Mouse (Mus musculus): ENCODE data around the gene Ccdc34. TPM values are rescaled to one million over a fixed set of nuclear protein-coding genes. Genes with fewer than 3 reads are reported as not detected.
A peak's percentile ranks its signal among the peaks of the same experiment; 100 is the strongest.

Ccdc34 gene
- total RNA-seq, 2 experiments from 2014 or later, result 24.3 to 25.5 TPM

DNA sequence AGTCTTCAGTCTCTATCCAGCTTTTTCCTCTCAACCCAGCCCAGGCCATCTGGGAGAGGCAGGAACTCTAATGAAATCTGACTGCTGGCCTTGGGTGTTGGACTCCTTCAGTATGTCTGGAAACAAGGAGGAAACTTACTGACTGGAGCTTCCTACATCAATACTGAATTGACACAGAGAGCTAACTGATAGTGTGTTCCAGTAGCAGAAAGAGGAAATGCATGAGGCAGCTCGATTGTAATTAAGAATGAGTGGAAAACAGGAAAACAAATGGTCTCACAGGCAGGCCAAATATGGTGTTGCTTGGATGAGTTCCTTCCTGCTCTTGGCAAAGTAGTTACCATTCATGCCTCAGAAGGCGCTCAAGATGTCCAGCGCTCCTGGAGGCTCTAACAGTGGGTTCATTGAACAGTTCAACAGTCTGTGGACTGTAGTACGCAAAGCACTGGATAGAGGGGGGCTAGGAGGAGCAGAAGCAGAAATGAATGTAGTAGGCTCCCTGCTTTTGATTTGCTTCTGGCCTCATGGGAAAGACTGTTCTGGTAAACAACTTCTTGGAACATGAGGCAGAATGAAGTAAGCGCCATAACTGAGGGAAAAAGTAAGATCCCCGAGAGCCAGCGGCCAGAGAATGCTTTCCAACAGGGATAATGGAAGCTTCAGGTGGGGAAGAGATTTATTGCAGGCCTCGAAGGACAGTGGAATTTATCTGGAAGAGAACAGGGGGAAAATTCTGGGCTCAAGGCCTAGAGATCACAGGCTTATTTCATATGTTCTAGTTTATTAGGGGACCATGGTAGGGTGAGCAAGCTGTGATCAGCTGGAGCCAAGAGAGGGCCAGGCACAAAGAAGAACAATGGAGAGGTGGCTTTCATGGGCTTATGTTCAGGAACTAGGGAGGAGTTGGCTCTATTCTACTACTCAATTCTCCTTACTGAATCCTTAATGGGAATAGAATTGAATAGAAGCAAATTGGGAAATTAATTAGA lies 193.2 kb downstream of the Ccdc34 start:
- DNase-seq (ENCODE audit: low spot score in 2 of 2), result peak; percentile 39 to 60

DNA sequence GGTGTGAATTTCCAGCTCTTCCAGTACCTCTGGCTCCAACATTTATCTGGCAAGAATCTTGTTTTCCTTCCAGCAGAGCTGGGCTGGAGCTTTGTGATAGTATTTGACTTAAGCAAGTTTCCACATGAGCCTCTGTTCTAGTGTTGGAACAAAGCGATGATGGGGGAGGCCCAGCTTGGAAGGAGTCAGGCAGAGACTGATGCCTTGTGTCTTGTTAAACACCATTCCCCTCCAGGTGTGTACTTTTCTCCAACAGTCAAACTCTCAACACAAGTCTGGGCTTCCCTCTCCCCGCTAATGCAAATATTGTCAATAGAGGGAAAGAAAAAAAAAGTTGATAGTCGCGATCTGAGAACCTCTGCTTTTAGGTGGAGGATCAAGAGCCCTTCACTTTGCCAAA lies 196.7 kb downstream of the Ccdc34 start:
- no peak for DNase-seq (ENCODE audit: low spot score in 2 of 2)

DNA sequence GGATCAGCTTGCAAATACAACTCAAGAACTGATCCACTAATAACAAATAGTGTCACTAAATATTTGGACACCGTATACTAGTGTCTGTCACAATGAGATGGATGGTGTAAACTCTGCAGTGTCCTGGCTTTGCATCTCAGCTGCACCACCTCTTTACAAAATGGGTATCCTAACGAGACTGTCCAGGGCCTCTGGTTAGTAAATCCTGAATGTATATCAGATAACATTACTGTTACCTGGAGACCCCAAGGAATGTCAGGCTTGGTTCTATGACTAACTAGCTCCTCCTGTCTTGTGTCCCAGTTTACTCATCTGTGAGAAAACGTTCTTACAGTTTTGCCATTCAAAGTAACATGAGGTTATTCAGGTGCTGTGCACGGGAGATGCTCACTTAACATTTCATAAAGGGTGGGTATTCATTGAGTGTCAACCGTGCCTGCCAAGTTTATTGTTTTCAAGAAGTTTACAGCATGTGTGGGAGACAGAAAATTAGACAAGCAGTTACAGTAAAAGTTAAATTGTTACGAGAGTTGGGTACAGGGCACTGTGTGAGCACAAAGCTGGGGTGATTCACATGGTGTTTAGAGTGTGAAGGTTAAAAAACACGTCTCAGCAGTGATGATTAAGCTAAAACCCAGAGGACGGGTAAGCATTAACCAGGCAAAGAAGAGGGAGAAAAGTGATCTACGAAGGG lies 197.5 kb downstream of the Ccdc34 start:
- no peak for DNase-seq (ENCODE audit: low spot score in 2 of 2)

DNA sequence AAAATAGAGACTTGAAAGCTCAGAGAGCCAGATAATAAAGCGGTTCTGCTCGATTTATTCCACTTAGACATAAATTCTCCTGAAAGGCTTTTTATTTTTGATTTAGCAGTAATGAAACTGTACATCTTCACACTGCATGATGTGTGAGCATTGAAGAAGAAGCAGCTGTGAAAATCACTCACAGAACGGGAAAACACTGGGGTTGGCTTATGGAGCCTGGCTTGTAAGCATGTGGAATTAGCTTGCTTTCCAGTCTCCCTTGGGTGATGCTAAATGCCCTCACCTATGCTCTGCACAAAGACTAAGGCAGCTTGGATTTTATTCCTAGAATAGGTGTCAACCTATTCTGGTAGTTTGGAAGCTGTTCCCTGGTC lies 198.1 kb downstream of the Ccdc34 start:
- no peak for DNase-seq (ENCODE audit: low spot score in 2 of 2)

DNA sequence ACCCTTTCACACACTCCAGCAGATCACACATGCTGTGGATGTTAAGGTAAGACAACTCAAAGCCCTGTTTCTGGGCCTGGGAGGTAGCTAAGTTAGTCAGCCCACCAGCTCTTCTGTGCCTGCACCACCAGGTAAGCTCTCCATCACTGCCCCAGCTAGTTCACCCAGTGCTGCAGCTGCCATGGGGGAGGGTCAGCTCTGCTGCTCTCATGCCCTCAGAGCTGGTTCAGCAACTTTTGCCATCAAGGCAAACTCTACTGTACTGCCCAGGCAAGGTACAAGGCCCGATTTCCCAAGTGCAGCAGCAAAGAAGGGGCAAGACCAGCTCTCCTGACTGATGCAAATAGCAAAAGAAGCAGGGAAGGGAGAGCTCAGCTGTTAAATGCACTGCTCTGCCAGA lies 202.9 kb downstream of the Ccdc34 start:
- DNase-seq (ENCODE audit: low spot score in 2 of 2), result no peak

DNA sequence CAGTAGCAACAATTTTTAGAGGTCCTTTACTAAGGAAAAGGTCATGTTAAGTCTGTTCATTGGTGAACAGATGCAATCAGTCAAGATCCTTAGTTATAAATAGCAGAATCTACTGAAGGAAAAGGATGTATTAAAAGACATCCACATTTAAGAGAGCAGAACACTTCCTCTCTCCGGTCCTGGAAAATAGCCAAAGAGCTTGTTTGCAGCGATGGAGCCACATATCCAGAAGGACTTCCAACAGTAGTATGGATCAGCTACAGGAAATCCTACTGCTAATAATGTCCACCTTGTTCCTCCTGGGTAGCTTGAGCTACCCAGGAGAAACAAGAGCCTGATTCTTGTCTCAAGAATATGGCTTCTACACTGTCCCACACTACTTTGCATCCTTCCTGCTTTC lies 205.2 kb downstream of the Ccdc34 start:
- no peak for DNase-seq (ENCODE audit: low spot score in 2 of 2)

Other genes starting within 250 kb of the Ccdc34 start
- 100 to 1,000 TPM; 142 to 160 TPM for gene Lin7c, start 127.0 kb upstream of the Ccdc34 start, total RNA-seq (2021)
- 10 to 100 TPM; 24.8 to 25.4 TPM for gene Lgr4, start 100.2 kb upstream of the Ccdc34 start, total RNA-seq (2021)